Mouse (Mus musculus) adipocyte (in vitro differentiated cells): Measurements from ENCODE around the gene Fgd1.

Experiments used
- DNase-seq: peaks from one replicate; pipeline ENCODE4 v3.0.0-alpha.2; 2016; ENCODE audit warnings: low spot score

Gene Fgd1

DNA sequence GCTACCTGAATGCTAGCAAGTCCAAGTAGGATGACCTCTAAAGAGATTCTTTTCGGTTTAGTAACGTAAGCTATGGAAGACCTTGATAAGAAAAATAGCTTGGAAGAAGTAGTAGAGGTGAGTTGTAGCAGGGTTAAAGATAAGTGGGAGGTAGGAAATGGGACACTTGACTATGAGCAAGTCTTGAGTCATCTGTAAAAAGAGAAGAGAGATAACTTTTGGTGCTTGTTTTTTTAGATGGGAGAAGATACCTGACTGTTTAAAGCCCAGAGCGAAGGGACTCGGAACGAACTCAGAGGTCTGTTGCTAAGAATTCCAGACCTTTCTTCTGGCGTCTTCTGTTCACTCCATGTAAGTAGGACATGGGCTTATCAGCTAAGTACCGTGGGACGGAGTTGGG is at the start of gene Fgd1:
Fgd1 (plus strand) TSS at position 301 of the 400 bp plus-strand sequence.
- DNase-seq, result no peak

DNA sequence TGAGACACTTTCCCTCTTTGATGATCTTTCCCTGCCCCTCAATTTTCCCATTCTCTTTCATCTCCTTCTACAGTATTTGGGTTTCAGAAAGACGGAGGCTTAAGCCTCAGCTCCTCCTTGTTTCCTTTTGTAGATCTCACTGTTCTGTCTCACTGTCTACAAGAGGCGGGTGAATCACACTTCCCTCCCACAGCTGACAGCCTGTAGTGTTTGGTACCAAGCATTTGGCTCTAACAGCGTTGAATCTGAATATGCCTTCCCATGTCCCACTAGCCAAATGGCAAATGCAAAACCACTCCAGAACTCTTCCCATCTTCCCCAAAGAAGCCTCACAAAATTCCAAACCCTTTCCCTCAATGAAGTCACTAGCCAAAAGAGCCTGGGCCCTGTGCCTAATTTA is 49.2 kb upstream of the Fgd1 start:
- DNase-seq, result no peak

DNA sequence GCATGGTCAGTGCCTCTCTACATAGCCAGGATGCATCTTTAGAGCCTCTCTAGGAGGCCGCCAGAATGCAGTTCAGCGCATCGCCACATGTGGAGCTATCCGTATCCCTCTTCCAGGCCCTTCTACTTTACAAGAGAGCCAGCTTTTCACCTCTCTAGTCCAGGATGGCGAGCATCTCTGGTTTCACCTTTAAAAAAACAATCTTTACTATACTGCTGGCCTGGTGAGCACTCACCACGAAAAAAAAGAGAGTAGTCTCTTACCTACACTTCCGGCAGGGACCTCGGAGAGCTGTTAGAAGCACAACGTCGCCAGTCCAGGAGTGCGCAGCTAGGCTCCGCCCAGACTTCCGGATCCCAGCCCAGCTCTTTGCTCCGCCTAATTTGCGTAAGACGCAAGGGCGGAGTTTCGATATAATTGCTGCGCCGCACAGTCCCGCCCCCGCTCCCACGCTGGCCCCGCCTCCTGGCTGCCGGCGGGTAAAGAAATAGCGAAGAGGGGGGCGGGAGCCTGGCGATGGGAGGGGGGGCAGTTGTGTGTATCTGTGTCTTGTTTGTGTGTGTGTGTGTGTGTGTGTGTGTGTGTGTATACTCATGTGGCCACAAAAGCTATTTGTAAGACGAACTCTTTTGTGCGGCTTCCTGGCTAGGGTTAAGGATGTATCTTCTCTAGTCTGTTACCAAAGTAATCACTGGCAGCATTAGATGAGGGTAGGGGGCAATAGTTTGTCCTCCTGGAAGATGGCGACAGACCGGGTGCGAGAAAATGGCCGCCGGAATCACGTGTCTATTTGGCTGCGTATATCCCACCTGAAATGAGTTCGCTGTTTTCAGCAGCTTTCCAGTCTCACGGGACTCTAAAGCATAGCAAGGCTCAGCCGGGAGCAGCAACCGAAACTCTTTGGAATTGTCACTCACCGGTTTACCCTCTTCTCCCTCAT is 28.7 kb upstream of the Fgd1 start, which contains the start of gene Gnl3l:
Gnl3l (minus strand) TSS at position 385 of the 940 bp plus-strand sequence.
- peak; percentile 92 for DNase-seq

DNA sequence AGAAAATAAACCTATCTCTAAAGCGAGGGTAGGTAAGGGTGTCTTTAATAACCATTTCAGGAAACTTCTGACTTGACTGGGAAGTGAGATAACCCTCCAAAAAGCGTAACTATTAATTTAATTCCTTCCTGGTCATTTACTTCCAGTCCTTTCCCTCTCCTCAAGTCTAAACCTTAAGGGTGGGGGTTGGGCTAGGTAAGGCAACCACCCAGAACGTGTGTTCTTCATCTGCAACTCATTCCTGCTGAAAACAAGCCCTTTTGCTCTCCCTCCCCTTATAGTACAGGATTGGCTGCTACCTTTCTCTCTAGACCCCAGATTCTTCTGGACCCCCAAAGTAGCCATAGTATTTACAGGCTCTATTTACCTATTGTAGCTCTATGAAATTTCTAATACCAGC is 28.1 kb upstream of the Fgd1 start:
- DNase-seq, result no peak

DNA sequence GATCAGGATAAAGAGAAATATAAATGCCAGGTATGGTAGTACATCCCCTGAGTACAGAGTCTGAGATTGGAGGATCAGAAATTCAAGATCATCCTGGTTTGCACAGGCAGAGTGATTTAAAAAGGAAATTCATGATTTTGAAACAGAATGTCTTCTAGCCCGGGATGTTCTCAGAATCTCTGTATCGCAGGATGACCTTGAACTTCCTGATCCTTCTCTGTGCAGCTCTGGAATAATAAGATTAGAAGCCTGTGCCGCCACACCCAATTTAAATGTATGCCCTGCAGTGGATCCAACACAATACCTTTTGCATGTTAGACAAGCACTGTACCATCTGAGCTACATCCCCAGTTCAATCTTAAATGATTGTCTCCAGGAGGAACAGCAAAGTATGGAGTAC is 27.2 kb upstream of the Fgd1 start:
- DNase-seq, result no peak

DNA sequence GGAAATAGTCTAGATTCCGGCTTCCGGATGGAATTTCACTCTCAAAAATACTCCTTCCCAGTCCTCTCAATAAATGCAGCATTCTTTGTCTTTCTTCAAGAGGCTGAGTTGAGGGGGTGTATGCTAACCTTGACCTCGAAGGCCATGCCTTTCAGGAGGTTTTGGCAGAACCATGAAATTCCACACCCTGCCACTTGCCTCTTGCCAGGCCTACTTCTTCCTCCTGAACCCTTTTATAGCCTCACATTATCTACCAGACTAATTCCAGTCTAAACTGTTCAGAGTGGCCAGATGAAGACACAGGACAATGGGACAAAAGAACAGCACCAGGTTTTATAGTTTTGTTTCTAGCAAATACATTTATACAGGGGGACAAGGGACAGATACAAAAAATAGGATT is 14.6 kb upstream of the Fgd1 start:
- no peak for DNase-seq

DNA sequence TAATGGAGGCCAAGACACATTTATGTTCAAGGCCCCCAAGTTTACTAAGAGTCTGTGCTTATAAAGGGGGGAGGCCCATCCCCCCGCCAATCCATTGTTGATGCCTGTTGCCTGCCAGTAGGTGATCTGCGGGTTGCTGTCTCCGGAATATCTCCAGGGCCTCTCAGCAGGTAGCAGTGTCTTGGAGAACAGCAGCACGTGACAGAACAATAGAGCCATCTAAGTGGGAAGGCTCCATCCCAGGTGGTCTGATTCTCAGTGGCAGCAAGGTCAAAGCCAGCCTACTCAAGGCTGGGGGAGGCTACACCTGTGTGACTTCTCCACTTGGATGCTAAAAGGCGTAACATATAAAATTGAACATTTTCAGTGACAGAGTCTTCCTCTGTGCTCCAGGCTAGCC is 4.7 kb upstream of the Fgd1 start:
- DNase-seq, result no peak

DNA sequence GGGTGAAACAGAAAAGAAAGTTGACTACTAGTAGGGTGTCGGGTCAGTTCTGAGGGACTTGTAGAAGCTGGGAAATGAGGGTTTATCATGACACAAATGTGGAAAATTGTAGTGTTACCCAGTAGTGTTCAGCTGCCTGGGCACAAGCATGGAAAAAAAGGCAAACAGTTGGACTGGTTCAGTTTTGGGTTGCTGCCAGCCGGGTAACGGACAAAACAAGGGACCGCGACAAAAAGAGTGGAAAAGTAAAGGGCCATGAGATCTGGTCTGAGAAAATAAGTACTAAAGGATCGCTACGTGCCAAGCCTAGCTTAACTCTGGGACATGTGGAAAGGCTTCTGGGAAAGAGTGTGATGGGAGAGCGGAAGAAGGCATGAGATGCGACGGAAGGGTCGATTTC is 371 bp downstream of the Fgd1 start:
- no peak for DNase-seq

DNA sequence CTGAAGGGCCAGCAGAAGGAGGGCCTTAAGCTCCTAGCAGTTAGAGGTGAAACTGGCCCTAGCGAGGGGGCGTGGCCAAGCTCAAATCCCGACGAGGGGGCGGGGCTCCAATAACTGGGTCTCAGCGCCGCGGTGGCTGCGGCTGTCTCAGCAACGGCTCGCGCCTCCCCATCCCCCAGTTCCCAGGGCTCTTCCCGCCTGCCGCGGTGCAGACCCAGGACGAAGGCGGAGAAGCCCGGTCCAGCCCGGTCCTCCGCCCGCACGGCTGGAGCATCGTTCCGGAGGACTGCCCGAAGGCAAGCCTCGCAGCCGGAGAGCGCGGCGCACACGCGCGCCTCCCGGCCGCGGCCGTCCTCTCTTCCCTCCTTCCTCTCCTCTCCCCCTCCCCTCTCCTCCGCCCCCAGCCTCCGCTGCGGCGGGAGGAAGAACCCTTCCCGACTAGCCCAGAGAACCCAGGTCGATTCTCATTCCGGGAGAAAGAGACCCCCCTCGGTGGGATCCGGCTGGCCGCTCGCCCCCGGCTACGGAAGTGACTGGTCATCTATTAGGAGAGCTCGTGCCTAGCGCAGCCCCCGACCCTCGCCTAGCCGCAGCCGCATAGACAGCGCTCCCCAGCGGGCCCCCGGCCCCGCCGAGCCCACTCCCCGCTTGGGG is 954 bp downstream of the Fgd1 start:
- peak; percentile 89 for DNase-seq

DNA sequence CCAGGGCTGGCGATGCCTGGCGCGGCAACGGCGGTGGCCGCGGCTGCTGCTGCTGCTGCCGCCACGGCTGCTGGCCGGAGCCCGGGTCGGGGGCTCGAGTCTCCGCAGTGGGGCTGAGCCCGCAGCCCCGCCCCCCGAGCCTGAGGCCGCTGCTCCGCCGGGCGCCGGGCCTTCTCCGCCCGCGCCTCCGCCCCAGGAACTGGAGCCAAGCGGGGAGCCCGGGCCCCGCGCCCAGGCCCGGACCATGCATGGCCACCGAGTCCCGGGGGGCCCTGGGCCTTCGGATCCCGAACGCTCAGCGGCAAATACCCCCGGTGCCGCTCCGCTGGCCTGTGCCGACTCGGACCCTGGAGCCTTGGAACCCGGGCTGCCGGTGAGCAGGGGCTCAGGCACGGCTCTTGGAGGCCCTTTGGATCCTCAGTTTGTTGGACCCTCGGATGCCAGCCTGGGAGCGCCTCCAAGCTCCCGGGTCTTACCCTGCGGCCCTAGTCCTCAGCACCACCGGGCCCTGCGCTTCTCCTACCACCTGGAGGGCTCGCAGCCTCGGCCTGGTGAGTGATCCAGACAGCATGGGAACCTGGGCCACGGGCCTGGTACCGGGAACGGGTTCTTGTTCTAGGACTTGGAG is 1.6 kb downstream of the Fgd1 start:
- peak; percentile 26 for DNase-seq

DNA sequence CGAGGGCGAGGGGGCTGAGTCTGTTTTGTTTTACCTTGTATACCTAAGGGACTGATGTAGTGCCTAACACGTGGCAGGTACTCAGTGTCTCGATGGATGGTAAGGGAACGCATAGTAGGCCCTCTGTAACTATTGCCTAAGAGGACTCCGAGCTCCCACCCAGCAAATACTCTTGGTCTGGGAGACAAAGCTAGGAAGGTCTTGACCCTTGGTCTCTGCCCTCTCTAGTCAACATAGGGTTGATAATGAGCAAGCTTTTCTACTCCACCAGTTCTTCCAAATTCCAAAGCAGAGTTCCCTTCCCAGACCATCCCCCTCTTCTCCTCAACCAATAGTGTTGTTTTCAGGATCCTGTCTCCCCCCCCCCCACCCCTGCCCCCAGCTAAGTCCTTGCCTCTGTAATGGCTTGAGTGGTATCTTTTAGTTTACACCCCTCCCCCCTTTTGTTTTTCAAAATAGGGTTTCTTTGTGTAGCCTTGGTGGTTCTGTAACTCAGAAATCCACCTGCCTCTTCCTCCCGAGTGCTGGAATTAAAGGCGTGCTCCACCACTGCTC is 3.8 kb downstream of the Fgd1 start:
- DNase-seq, result no peak

DNA sequence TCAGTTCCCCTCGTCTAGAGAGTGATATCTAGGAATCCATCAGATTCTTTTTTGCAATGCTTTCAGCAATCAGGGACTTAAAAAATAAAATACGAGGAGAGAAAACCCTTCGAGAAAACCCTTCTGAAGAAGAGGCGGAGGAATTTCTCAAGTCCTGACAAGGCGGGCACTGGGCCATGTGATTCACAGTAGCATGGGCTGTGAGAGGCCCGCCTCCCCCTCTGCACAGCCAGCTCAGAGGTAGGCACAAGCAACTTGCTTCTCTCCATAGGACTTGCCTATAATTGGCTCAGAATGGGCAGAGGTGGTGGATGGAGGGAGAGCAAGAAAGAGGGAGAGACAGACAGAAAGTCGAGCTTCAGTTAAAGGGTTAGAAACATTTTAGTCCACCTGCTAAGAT is 4.4 kb downstream of the Fgd1 start:
- DNase-seq, result peak; percentile 26

DNA sequence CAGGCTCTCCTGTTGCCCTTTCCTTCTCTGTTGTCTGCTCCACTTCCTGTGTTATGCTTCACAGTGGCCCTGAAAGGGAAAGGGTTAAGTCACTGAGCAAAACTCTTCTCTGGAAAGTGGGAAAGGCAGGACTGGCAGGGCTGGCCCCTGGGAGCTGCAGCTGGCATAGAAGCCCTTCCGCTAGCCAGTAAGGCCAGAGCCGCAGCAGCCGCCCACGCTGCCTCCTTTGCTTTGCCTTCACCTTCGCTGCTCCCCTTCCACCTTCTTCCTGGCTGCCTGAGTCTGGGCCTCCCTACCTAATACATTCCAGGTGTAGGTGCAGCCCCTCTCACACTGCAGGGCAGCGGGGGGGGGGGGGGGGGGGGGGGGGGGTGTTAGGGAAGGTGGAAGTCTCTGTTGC is 8.5 kb downstream of the Fgd1 start:
- peak; percentile 12 for DNase-seq

DNA sequence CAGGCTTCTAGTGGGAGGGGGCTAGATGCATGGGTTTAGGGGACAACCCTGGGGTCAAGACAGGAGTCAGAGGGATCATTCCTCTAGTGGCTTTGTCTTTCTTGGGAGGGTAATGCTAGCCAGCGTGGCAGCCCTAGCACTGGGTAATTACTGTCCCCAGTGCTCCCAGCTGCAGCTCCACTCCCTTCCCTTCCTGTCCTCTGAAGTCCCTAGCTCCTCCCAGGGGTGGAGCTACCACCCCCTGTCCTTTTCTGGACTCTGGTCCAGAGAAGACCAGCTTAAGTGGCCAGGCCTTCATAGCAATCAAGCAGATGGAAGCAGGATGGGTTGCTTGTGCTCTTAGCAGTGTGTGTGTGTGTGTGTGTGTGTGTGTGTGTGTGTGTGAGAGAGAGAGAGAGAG is 9.6 kb downstream of the Fgd1 start:
- DNase-seq, result no peak

DNA sequence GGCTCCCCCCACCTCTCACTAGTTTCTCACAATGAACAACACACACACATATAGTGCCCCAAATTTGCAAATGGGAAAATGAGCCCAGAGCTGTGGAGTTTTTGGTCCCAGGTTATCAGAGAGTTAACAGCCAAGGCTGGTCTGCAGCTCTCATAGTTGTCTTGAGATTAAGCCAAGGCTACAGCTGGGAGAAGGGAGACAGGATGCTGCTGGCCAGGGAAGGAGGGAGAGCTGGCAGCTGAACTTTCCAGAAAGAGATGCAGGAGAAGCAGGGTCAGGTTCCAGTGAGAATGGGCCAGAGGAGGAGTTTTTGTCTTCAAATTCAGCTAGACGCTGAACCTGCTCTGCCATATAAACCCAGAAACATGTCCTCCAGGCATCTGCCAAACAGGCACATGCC is 13.4 kb downstream of the Fgd1 start:
- DNase-seq, result no peak

DNA sequence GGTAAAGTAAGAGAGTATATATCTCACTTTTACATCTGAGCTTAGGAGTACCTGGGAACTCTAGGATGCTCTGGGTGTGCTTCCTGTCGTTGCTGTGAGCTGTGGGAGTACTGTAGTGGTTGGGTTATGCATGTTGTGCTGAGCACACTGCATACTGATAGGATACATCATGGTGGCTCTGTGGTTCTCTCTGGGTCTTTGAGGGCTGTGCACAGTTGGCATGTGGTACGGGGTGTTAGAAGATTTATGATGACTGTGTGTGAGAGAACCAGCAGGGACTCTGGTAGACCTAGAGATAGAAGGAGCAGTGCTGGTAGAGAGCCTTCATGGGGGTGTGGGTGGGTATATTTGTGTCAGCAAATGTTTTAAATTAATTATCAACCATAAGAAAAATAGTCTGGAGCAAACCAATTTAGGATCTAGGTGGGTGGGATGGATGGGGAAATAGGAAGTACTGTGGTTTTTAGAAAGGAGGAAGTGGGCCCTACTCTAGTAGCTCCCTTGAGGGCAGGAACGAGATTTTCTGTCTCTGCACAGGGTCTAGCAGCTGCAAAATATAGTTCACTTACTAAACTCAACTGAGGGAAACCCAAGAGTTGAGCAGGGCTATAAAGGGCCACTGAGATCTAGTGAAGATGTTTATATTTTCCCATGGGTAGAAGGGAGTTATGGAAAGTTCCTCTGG is 15.8 kb downstream of the Fgd1 start:
- DNase-seq, result no peak

DNA sequence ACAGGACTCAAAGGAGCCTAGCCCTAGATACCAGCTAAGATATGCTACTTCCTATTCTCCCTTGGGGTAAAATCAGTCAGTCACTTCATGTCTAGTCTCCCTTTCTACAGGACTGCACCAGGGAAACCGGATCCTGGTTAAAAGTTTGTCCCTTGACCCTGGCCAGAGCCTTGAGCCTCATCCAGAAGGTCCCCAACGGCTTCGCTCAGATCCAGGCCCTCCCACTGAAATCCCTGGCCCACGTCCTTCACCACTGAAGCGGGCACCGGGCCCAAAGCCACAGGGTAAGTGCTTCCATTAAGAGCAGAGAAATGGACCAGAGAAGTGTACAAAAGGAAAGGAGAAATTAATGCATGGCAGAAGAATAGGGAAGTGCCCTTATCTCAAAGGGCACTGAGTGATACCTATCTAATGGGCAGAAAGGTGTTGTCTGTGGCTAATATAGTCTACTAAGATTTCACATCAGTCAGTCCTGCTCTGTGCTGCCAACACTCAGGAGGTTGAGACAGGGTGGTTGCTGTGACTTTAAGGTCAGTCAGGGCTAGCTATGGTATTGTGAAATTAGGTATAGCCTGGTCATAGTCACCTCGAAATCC is 20.2 kb downstream of the Fgd1 start:
- no peak for DNase-seq

DNA sequence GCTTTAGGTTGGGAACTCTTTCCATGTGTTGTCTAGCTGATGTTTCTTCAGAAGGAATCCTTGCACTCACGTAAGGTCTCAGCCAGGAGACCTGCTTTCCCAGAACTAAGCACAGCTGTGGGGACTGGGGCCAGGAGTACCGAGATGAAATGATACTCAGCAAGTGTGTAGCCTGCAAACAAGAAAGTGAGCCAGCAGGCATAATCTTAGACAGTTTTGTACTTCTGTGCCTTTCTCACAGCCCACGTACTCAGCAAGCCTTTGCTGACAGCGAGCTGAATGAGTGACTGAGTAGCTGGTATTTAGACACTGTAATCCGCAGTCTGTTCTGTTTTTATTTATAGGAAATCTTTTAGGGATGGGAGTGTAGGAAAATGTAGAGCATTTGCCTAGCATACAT is 21.9 kb downstream of the Fgd1 start:
- no peak for DNase-seq

DNA sequence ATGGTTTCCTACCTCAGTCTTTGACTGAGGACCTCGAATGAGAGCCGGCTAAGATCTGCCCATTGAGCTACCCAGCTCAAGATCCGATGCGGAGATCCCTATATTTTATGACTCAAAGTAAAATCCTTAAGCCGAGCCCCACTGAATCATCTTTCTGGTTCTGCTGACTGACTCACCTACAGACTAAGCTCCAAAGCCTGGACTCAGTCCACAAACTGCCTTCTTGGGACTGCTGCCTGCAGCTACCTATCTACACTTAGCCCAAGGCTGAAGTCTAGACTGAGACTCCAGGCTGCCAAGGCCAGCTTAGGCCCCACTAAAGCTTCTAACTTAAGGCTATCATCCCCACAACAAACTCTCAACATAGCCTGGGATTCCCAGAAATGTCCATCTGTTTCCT is 30.1 kb downstream of the Fgd1 start:
- no peak for DNase-seq

DNA sequence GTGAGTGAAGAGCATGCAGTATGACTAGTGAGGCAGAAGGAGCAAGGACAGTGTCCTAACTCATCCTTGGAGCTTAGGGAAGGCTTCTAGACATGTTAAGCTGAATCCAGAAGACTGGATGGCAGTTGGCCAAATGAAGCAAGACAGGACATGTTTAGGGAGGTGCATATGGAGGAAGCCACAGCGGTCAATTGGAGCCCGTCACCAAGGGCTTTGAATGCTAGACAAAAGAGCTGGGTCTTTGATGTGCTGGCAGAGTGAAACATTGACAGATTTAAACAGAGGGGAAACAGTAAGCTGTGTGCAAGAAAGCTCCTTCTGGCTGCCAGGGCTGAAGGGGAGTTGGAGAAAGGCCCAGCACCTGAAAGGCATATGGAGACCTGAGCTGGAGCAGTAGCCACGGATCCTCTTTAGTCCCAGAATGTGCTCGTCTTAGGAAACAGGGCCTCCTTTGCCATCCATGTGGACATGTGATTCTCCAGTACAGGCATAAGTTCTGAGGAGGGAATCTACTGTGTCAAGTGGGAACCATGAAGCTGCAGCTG is 31.1 kb downstream of the Fgd1 start:
- DNase-seq, result no peak

DNA sequence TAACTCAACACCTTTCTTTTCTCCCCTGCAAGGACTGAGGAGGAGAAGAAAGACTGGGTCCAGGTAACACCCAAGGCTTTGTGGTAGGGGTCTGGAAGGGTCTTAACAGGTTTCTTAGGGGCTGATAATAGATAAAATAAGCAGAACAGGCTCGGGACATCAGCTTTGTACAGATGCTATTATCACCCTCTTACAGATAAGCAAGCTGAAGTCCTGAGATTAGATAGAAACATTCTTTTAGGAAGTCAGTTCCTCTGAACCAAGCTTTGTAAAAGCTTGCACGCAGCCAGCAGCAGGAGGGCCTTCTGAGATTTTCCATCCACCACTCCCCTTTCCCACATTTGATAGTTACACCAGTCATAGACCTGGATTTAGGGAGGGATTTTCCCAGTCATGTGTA is 39.6 kb downstream of the Fgd1 start:
- DNase-seq, result no peak
